Mouse (Mus musculus) stomach, postnatal 0 days (tissue): Measurements from ENCODE around the gene Fpgs.

Experiments
- CTCF ChIP-seq: IDR thresholded peaks from 2 replicates; pipeline ENCODE4 v1.5.1; 2016; ENCODE audit warnings: antibody characterized with exemption, low read depth, mild to moderate bottlenecking, moderate library complexity
- EP300 ChIP-seq: optimal IDR thresholded peaks from 2 replicates; pipeline ENCODE3; 2016; ENCODE audit warnings: antibody characterized with exemption

GRCm38 (mm10) chr2:32647366-32647765, 56.6 kb downstream of the Fpgs start:
- no peak for TF ChIP-seq CTCF
- no peak for TF ChIP-seq EP300
